Mouse (Mus musculus) layer of hippocampus, postnatal 10 days (tissue): Measurements from ENCODE around the gene 4921524J17Rik. TPM values are rescaled to one million over a fixed set of nuclear protein-coding genes. Genes with fewer than 3 reads are reported as not detected.

ENCODE experiments used
- DNase-seq, 2 experiments: peaks; one replicate each; pipeline ENCODE4 v3.0.0; 2021; ENCODE audit warnings: low spot score in 2 of 2
- total RNA-seq, 2 experiments: library from RNA; stranded (reverse); gene quantifications; 2 replicates each; pipeline ENCODE4 v1.2.3; 2021

The 4921524J17Rik gene
- total RNA-seq, 2 experiments from 2014 or later = 26.2 to 29.3 TPM

DNA sequence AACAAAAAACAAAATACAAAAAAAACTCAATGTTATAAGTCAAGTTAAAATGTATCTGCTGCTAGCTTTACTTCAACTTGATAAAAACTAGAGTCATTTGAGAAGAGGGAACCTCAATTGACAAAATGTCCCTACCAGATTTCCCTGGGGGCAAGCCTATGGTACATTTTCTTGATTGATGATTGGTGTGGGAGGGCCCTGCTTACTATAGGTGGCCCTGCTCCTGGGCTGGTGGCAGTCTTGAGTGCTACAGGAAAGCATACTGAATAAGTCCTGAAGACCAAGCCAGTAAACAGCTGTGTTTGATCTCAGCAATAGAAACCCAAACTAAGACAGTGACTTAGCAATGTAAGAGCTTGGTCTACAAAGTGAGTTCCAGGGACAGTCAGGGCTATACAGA lies 11.5 kb upstream of the 4921524J17Rik start:
- DNase-seq = no peak

DNA sequence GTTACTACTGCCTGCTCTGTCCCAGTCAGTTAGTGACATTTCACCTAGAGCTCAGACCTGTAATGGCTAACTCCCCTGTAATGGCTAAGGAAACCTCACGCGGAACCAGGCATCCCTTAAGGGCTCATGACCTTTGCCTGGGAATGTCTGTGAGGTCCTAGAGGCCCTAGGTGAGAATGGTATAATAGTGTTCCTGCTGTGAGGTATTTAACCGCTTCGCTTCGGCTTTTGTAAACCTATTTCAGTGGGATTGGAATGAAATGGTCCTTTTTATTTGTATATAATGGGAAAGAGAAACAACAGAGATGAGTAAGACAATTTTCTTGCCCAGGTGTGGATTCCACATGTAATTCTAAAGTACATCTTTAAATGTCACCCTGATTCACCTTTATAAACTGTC lies 8.9 kb upstream of the 4921524J17Rik start:
- DNase-seq = no peak

- DNase-seq = no peak
These were observed 3.1 kb upstream of the 4921524J17Rik start for GRCm38 (mm10) chr8:85435736-85436135.

- DNase-seq = no peak
These were observed 2.2 kb upstream of the 4921524J17Rik start for GRCm38 (mm10) chr8:85434817-85435216.

GRCm38 (mm10) chr8:85433017-85433393 lies 372 bp upstream of the 4921524J17Rik start:
- DNase-seq = no peak

DNA sequence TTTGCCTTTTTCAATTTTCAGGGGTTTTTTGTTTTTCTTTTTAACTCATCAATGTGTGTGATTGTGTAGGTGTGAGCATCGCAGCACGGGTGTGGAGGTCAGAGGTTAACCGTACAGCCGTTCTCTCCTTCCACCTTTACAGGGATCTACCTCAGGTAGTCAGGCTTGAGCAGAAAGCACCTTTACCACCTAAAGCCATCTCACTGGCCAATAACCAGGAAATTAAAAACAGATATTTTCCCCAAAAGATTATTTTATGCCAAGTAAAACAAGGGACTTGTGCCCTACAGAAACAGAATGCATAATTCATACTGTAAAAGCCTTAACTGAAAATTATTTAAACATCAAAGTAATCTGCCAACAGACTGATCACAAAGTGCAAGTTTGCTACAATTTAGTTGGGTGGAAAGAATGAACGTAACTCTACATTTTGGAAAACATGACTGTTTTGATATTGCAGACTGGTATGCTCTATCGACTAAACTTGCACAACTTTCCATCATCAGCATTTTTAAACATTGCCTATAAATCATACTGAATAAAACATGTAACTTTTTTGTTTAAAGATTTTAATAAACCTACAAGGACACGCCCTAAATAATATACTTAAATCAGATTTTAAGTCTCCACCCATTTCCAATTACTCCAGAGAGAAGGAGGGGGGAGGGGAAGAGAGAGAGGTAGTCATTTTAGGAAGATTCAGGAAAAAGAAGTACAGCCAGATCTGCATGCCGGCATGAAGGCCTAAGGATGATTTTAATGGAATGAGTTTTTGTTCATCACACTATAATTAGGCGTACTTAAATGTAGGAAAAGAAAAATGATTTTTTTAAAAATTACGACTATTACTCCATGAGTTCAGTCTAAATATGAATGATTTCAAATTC lies 1.1 kb downstream of the 4921524J17Rik start:
- DNase-seq = no peak

DNA sequence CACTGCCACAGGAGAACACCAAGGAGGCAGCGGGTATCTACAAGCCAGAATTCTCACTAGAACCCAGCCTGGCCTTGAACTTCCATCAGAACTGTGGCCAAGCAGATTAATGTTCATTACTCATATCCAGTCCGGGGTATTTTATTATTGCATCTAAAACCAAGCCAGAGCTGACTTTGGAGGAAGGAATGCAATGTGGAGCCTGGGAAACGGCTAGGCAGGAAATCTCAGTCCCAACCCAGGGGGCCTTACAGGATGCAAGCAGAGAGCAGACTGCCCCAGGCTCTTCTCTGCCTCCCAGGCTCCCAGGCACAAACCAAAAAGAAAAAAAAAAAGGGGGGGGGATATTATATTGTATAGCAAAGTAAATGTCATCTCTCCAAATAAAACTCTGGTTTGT lies 1.8 kb downstream of the 4921524J17Rik start:
- no peak for DNase-seq

DNA sequence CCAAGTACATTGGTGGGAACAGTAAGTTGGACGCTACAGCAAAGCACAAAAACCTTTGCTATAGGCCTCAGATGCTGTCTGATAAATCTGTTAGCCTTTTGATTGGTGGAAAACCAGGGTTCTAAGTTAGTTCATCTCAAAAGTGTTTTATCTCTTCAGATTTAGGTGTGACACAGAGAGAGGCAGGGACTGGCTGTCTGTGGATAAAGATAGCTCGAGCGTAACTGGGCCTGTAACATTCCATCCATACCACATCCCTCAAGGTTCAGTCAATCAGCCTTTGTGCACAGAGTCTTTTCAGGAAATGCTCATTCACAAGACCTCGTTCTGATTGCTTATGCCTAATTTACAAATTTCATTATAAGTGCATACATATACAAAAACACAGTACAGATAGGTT lies 3.4 kb downstream of the 4921524J17Rik start:
- DNase-seq = no peak

DNA sequence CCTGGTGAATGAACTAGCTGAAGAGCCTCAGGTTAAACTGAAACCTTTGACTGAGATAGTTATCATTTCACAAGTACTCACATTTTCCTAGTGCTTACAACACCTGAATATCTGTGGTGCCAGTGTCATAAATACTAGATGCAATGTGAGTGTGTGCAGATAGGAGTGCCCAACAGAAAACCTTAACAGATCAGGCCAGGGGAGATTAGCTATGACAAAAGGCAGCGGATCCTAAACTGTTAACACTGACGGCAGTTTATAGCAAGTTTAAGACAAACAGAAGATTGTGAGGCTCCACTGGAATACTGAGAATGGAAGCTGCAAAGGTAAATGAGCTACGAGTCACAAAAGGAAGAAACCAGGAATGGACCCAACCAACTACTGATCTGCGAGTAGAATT lies 5.6 kb downstream of the 4921524J17Rik start:
- DNase-seq = no peak

DNA sequence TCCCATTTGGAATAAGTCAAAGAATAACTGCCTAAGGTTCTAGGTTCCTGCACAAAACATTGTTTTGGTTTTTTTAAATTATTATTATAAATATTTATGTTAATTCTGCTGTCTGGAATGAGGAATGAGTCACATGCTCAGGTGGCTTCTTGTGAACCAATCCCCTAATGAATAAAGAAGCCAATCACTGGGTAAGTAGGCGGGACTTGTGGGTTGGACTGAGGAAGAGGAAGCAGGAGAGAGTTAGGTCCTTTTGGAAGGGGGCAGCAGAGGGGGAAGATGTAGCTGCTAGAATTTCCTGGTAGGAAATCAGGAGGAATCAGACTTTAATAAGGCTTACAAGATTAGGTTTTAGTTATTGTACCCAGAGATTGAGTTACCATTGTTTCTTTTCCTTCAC lies 11.3 kb downstream of the 4921524J17Rik start:
- no peak for DNase-seq

DNA sequence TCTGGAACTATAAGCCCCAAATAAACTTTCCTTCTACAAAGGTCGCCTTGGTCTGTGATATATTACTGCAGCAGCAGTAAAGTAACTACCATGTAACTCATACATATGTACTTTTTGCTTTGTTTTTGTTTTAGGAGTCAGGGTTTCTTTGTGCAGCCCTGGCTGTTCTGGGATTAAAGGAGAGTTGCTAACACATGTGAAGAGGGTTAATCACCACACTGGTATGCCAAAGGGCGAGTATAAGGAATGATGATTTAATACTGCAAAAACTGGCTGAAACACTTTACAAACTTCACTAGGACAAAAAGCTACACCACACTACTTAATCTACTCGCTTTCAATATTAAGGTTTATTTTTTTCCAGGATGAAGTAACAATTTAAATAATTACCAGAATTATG lies 24.1 kb downstream of the 4921524J17Rik start:
- DNase-seq = no peak

DNA sequence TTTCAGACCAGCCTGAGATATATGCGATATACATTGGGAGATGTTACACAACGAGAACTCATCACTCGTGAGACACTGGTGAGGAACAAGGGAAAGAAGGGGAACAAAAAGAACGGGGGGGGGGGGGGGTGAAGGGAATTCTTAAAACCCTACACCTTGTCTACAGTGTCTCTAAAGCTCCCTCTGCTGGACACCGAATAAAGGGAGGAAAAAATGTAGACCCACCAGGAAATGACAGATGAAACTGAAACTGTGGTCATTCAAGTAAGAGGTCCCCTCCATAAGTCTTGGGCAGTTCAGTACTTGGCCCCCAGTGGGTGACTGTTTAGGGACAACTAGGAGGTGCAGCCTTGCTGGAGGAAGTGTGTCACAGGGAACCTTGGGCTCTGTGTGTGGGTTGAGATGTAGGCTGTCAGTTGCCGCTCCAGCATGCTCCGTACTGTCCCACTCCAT lies 24.6 kb downstream of the 4921524J17Rik start:
- DNase-seq = peak; percentile 28 to 42

GRCm38 (mm10) chr8:85405961-85406360 lies 26.7 kb downstream of the 4921524J17Rik start:
- DNase-seq = no peak

DNA sequence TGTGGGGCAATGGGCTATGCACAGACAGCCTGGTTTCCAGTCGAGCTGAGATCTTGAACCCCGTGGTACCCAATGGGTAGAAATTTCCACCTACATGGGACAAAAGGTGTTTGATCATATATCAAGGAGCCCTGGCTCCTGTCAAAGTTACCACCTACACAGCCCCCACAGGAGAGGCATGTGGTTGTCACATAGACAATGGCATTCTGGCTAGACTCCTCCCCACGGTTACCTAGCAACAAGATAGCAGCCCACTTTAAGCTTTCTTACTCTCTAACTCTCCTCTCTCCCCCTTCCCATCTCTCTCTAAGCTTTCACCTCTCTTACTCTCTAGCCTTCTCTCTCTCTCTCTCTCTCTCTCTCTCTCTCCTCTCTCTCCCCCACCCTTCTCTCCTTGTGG lies 27.2 kb downstream of the 4921524J17Rik start:
- no peak for DNase-seq

GRCm38 (mm10) chr8:85398548-85398947 lies 34.1 kb downstream of the 4921524J17Rik start:
- DNase-seq = no peak

GRCm38 (mm10) chr8:85397508-85397907 lies 35.1 kb downstream of the 4921524J17Rik start:
- DNase-seq = peak; percentile 45 to 47

GRCm38 (mm10) chr8:85396432-85397079 lies 36.1 kb downstream of the 4921524J17Rik start:
- DNase-seq = no peak

DNA sequence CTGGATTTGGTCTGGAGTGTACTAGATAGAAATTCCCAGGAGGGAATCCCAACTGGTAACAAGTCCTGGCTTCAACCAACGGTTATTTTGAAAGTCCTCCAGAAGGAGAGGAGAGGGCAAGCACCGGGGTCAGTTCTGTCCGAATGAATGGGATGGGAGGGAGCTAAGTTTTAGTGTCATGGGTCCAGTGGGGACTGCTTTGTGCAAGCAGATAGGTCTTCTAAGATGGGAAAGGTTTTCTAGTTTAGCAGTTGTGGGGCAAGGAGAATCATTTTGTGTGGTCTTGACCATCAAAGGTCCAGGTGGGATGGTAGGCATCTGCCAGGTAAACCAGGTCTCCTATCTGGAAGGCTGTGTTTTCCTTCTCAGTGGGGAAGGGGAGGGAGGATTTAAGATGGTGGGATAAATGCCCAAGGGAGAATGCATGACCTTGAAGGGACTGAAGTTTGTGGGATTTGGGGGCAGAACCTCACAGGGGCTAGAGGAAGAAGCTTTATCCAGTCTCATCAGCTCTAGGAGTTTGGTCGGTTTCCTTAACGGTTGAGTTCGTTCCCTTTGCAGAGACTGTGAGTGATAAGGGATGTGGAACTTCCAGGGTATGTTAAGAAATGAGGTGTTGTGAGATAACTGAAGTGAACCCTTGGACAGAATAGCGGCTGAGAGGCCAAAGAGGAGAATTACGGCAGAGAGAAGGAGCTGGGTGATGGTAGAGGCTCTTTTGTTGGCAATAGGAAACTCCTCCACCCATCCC lies 36.8 kb downstream of the 4921524J17Rik start:
- DNase-seq = no peak

DNA sequence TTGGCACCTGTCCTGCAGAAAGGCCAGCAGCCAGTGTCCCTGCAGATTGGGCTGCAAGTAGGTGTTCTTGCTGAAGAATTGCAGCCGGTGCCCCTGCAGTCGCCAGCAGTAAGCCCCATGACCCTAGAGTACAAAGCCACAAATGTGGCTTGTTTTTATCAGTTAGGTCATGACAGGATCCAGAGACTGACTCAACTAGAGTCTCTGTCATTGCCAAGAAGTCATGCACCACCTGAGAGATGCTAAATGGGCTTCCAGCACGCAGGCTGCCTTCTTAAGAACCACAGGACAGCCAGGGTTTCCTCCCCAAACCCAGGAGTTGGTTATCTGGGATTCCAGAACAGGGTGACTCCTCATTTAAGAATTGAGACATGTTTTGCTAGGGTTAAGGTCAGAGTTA lies 37.6 kb downstream of the 4921524J17Rik start:
- DNase-seq = no peak

DNA sequence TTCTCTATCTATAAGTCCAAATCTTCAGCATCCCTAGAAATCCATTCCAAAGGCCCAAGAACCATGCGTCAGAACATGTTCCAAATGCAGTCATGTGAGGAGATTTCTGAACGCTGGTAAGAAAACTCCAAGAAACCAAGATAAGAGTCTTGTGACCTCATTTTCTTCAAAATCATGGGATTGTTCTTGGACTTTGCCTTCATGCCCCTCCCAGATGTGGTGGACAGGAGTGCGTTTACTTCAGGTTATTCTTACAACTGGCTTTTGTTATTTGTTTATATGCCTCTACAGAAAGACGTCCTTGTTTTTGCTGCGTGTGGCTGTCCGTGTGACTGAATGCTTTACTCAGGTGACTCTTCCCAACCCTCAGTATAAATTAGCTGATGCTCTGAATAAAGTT lies 39.4 kb downstream of the 4921524J17Rik start:
- DNase-seq = no peak

DNA sequence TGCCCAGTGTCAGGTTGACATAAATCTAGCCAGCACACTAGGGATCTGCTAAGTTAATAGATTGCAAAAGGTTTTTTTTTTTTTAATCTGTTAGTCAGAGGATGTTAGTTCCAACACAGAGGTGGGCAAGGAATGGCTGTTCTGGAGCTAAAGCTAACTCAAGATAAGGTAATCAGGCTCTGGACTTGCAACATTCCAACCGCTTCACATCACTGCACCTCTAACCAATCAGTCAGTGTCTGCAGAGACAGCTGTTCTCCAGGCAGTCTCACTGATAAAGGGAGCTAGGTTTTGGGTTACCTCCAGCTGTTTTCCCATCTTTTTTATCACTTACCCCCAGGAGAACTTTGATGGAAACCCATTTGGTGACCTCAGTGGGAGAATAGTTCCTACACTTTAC lies 41.2 kb downstream of the 4921524J17Rik start:
- DNase-seq = no peak

DNA sequence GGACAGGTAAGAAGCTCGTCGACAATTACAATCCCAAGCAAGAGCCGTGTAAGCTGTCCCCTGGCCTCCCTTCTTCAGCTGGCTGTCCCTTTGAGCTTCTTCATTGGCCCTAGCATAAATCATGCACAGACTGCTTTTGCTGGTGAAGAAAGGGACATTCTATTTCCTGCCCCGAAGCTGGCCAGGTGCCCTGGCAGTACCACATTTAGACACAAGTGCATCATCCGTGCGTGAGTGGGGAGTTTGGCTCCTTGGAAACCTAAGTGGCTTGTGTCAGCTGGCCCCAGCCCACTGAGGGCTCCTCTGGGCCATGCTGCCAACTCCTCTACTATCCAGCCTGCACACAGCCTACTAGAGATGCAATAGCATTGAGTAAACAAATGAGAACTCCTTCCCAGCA lies 46.4 kb downstream of the 4921524J17Rik start, which contains the start of gene Mylk3:
TSS of gene Mylk3 (minus strand) at position 141 of the 400 bp plus-strand sequence.
- DNase-seq = peak; percentile 24 to 35
